Mouse (Mus musculus) lung, postnatal 0 days (tissue): ENCODE results near the gene Tmprss11a.

Source experiments
- CTCF ChIP-seq: IDR thresholded peaks from 2 replicates; pipeline ENCODE4 v1.5.1; 2016; ENCODE audit warnings: antibody characterized with exemption, mild to moderate bottlenecking
- EP300 ChIP-seq: IDR thresholded peaks from 2 replicates; pipeline ENCODE4 v1.6.1; 2016; ENCODE audit warnings: antibody characterized with exemption, mild to moderate bottlenecking, control low read depth

GRCm38 (mm10) chr5:86419494-86419893 is 49.3 kb downstream of the Tmprss11a start:
- peak; percentile 30; the same call in 1 of the 2 replicates for TF ChIP-seq CTCF
- no peak for TF ChIP-seq EP300
